Mouse (Mus musculus) cerebellum, postnatal 25 days (tissue): ENCODE measurements around the gene Znrd1.

Experiments used
- DNase-seq, 2 experiments: peaks; one replicate each; pipeline ENCODE4 v3.0.0; 2021; ENCODE audit warnings: mixed read lengths in 2 of 2

The Znrd1 gene

DNA sequence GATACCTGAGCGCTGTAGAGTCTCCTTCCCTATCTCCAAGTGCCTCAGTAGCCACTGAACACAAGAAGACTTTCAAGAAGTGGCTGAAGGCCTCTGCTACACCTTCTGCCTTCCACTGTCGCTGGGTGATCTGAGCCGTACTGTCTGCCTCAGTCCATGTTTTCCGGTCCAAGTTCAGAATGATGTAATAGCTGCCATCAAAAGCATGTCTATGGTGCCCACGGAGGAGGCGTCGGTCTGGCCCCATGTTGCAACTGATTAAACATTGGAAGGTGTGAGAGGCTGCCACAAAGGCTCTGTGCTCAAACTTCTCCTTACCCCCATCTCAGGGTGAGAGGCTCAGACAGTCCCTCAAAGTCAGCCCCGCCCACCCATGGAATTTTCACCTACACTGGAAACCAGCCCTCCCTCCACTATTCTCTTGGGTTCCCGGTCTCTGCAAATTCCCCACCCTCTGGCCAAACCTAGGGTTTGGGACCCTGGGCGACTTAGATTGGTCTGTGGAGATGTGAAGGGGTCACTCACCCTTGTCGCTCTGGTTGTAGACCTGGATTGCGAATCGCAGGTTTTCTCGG lies 12.0 kb upstream of the Znrd1 start:
- no peak for DNase-seq

DNA sequence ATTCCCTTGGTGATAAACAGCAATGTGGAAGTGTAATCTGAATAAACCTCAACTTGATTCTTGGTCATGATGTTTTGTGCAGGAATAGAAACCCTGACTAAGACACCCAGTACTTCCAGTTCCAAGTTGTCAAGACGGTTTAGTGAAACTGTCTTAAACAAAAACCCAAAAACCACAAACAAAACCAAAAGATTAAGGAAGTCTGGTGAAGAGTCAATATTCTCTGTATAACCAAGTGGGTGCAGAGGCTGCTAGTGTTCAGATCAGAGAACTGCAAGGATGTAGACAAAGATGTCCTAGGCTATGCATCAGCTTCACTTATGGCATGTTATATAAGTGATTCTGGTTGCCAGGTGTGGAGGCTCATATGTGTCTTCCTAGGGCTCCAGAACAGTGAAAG lies 8.5 kb upstream of the Znrd1 start:
- DNase-seq: no peak

DNA sequence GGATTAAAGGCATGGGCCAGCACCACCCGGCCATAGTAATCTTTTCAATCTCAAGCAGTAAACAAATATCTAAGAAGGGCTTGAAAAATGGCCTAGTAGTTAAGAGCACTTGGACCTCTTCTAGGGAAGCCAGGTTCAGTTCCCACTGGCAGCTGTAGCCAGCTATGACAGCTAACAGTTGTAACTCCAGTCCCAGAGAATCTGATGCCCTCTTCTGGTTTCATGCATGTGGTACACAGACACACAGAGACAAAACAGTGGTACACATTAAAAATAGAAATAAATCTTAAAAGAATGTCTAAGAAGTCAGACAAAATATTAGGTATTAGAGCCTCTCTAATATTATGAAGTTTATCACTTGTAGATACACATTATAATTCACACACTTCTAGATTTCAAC lies 2.8 kb upstream of the Znrd1 start:
- no peak for DNase-seq

DNA sequence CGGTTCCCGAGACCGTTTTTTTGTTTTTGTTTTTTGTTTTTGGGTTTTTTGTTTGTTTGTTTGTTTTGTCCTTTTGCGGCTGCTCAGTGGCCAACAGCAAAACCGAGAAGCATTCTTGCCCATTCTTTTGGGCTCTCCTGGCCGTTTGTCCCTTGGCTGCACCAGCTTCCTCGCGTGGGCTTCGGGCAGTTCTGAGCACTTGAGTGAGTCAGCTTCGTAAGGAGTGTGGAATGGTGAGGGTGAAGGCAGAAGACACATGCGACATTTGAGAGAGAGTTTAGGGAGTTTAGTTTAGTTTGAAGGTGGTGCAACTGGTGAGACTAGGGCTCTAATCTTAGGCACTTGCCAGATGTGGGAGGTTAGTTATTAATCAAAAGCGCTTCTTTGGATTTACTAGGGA lies 525 bp upstream of the Znrd1 start:
- DNase-seq: no peak

DNA sequence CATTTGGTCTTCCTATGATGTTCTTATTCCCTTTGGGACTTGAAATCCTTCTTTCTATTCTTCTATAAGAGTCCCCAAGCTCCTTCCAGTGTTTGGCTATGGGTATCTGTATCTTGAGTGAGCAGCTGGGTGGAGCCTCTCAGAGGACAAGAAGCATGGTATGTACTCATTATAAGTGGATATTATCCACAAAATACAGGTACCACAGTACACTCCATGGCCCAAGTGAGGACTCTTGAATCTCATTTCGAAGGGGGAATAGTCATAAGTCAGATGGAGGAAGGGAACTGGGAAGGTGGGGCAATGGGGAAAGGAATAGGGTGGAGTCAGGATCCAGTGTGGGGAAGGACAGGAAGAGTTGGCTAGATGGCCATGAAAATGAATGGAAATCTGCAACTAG lies 5.3 kb downstream of the Znrd1 start:
- no peak for DNase-seq

DNA sequence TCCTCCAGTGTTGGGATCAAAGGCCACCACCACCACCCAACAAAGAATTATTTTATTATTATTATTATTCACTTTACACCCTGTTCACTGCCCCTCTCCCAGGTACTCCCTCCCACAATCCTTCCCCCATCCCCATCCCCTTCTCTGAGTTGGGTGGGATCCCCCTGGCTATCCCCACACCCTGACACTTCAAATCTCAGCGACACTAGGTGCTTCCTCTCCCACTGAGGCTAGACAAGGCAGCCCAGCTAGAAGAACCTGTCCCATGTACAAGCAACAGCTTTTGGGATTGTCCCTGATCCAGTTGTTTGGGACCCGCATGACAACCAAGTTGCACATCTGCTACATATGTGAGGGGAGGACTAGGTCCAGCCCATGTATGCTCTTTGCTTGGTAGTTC lies 5.7 kb downstream of the Znrd1 start:
- no peak for DNase-seq

DNA sequence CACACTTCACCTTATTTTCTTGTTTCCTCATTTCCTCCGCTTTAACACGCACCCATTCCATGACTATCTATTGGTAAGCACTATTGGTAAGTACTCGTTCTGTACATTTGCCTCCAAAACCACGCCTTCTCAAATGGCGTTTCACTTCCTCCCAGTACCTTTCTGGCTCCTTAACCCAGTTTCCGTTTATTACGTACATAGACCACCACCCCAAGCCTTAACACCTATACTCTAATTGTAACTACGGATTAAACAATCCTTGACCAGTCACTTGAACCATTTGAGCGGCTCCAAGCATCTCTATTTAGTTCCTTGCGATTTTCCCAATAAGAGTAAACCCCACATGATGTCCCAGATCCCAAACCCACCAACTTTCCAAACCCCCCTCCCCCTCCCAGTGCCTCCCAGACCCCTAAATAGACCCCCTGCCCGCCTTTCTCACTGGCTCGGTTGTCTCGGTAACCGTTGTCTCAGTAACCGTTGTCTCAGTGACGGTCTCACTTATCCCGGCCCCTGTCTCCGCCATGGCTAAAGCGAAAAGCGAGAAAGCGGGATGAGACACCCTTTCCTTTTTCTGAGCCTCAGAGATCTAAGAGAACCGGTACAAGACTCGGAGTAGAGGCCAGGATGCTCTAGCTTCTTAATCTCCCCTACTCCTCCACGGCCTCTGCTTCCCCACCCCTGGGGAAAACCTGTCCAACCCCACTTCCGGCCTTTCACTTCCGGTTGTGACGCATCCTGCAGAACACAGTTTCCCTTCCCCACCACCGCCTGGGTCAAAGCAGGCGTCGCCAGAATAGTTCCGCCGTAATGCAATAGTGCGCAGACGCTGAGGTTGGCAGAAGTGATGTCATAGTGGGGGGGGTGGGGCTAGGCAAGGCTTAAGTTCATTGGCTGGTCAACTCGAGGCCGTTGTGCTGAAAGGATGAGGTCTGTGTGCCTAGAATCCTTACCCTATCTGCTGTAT lies 7.1 kb downstream of the Znrd1 start, which contains the start of gene Ppp1r11:
Gene Ppp1r11 (minus strand): TSS at position 761 of the 967 bp plus-strand sequence.
- peak; percentile 94 to 97 for DNase-seq

DNA sequence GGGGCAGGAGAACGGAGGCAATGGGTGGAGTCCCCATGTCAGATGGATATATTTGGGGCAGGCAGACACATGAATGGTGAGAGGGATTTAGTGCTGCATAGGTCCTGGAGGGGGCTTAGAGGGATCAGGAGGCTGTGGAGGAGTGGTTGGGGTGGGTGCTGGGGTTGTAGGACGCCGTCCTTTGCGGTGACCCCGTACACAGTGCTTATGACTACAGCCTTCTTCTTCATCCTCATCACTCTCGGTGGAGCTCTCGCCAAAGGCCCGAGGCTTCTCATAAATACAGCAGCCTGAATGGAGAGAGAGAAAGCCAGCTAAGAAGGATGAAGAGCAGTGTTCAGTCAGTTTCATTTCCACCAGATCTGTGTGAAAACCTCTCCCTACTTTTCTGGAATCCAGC lies 9.1 kb downstream of the Znrd1 start:
- DNase-seq: no peak

DNA sequence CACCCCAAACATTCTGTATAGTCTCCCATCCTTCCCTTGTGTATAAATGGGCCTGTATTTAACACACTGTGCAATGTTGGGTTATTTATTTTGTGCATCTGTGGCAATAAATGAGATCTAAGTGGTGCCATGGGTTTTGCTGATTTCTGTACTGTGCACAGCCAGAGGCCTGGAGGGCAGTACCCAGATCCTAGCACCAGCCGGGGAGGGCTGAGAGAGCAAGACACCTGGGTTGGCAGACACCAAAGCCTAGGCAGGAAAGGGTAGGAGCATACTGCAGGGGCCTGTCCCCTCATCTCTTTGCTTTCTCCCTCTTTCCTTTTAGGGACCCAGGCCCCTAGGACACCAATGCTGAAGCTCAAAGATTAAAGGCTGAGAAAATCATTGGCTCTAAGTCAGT lies 10.1 kb downstream of the Znrd1 start:
- no peak for DNase-seq

DNA sequence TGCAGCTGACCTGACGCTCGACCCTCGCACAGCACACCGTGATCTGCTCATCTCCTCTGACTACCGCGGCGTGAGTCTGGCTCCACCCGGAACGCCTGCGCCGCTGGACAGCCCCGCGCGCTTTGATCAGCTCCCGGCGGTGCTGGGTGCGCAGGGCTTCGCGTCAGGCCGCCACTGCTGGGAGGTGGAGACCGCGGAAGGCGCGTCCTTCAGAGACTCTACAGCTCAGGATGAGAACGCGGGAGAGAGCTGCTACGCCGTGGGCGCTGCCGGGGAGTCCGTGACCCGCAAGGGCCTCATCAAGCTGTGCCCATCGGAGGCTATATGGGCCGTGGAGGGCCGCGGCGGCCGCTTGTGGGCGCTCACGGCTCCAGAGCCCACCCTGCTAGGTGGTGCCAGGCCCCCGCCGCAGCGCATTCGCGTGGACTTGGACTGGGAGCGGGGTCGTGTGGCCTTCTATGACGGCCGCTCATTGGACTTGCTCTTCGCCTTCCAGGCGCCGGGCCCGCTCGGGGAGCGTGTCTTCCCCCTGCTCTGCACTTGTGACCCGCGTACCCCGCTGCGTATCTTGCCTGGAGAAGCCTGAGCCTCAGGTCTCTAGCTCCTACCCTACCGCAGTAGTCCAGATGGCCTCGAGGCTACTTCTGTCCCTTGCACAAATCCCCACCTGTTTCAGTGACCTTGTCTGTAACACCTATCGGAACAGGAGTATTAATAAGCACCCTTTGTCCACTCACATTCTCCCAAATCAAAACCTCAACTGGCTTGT lies 11.1 kb downstream of the Znrd1 start:
- DNase-seq: peak; percentile 80 to 81

DNA sequence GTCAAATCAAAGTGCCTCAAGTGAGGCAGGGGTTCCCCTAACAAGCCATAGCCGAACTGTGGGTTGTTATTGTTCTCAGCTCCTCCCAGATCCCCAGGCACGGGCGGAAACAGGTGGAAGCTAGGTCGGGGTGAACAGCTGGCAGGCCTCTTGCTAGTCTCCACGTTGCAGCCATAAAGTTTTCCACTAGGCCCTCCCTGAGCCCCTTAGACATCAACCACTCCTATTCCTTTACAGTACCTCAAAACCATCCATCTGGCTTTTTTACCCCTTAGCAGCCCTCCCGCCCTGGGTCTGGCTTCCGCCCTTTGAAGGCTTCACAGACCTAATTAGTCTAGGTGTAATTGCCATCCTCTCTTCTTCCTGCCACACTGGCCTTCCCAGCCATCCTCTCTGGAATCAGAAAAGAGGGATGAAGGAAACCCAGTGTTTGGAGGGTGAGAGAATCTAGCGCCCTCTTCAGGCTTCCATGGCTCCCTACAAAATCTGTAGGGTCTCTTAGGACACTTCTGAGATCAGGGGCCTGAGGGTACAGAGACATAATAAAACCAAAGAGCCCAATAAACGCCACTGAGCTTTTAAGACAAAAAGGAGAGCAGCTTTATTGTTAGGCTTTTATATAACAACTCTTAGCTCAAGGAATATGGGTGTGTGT lies 14.1 kb downstream of the Znrd1 start:
- peak in 1 of 2 experiments; percentile 34 for DNase-seq

DNA sequence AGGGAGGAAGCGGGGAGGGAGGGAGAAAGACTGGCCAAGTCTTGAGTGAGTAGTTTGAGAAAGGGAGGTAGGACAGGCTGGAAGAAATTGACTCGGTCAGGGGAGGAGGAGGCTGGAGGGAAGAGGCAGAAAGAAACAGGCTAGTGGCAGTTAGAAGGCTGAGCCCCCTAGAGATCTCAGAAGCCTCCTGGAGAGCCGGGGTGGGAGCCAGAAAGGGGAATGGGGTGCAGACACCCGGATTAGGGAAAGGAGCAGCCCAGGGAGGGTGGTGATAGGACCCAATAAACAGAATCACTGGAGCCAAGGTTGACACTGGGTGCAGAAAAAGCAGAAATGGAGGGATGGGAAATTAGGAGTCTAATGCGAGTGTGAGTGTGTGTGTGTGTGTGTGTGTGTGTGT lies 14.7 kb downstream of the Znrd1 start:
- no peak for DNase-seq

DNA sequence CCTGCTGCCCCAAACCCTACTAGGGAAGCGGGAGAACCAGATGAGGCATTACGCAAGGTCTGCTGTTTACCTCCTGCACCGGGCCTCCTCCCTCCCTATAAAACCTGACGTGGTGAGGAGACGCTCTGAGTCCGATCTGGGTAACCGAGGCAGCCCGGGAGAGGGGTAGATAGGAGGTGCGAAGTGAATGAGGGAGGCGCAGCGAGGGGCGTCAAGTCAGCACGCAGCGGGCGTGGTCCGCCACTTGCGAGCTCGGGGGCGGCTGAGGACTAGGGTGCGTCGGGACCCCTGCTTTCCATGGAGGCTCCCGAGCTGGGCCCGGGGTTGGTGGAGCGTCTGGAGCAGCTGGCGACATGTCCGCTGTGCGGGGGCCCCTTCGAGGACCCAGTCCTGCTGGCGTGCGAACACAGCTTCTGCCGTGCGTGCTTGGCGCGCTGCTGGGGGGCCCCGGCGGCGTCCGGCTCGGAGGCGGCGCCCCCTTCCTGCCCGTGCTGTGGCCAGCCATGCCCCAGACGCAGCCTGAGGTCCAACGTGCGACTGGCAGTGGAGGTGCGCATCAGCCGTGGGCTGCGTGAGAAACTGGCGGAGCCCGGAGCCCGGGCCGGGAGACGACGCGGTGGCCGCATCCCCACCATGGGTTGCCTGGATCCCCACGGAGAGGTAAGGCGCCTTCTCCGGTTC lies 15.4 kb downstream of the Znrd1 start, which contains the start of gene Rnf39:
Gene Rnf39 (plus strand): TSS at position 128 of the 681 bp plus-strand sequence.
- peak; percentile 57 to 59 for DNase-seq

DNA sequence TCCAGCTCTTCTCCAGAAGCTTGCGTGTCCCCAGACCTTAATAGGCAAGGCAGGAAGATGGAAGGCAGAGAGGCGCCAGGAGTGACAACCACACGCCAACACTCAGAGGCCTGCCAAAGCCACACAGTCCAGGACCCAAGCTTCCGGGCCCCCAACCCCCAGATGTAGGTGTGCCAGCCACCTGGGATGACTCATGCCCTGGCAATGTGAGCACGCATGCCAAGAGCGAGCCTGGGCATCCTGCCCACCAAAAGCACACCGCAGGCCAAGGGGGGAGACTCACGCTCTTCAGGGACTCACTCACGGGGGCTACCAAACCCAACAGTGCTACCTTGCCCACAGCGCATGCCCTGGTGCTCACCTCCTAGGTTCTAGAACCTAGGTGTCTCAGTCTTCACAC lies 16.0 kb downstream of the Znrd1 start:
- peak; percentile 74 to 83 for DNase-seq

DNA sequence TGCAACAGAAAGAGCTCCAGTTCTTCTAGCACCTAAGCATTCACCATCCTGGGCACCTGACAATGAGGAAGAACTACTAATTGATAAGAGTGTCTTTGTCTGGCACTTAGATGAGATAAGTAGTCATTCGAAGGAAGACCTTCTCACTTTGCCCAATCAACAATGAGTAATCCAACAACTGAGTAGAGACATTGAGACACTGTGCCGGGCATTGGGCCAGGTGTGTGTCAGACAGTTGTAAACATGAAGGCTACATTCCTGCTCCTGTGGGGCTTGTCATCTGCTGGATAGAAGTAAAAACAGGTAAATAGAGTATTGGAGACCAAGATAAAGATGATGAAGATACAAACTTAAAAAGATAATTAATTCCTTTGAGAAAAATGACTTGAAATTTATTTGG lies 20.3 kb downstream of the Znrd1 start:
- no peak for DNase-seq

DNA sequence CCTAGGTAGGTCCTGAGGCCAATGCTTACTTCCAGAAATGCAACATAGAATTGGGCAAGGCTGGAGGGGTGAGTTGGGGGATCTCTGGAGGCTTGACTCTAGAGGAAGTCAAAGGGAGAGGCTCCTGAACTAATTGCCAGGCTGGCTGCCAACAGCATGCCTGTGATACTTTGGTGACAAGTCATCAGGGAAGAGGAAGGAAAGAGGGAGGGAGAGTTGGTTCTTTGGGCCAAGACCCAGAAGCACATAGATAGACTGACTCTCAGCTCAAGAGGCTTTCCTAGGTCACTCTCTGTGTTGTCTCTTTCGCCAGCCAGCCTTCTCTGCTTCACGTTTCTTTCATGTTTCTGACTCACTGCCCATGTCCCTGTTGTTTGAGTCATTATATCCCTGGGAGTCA lies 26.6 kb downstream of the Znrd1 start:
- no peak for DNase-seq

DNA sequence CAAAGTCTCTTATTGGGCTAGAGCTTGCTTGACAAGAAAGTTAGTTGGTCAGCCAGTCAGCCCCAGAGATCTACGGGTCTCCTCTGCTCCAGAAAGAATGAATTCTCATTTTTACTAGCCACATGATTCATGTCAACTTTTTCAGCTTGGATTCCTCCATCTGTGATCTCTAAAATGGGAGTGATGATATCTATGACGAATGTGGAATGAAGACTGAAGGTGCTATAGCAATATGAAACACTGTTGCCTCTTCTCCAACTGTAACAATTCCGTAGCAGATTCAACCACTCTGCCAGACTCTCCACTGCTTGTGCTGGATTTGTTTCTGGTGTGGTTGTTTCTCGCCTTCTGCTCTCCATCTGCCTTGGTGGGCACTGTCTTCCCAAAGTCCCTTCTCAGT lies 27.2 kb downstream of the Znrd1 start:
- no peak for DNase-seq

DNA sequence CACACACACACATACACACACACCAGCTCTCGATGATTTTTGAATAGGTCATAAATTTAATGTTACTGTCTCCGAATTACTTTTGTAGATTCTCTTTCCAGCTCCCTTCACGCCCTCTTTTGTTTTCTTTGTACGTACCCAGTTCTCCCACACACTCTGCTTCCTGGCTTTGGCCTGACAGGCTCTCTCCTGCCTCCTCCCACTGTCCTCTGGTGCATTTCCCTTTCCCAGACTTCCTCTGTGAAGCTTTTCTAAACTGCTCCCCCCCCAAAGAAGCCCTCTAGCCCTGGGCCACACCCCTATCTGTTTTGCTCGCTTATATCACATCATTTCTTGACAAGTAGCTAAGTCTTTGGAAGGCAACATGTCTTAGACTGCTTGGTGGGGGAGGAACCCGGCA lies 28.1 kb downstream of the Znrd1 start:
- DNase-seq: no peak

DNA sequence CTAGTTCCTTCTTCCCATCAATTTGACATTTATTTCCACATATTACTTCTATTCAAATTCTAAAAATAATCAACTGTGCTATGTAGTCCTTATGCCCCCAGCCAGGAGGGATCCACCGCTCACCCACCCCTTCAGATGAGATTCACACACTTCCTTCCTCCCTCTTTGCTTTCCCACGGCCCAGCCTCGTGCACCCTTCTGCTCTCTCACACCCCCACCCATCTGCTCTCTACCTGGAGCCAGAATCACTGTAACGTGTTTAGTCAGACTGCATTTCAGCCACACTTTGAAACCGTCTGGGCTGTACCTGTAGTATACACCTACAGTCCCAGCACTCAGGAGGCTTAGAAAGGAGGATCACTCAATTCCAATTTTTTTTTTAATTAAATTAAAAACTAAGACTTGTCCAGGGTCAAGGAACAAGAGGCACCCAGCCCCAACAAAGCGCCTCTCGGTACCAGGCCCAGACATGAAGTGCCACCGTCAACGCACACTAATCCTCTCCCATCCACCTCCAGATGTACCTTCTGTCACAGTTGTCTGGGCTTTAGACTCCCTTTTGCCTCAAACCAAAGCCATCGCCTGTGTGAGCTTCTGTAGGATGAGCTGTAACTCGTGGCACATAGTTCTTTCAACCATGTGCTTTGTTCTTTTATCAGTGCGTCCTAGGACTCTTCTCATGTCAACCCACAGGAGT lies 29.0 kb downstream of the Znrd1 start:
- DNase-seq: no peak

DNA sequence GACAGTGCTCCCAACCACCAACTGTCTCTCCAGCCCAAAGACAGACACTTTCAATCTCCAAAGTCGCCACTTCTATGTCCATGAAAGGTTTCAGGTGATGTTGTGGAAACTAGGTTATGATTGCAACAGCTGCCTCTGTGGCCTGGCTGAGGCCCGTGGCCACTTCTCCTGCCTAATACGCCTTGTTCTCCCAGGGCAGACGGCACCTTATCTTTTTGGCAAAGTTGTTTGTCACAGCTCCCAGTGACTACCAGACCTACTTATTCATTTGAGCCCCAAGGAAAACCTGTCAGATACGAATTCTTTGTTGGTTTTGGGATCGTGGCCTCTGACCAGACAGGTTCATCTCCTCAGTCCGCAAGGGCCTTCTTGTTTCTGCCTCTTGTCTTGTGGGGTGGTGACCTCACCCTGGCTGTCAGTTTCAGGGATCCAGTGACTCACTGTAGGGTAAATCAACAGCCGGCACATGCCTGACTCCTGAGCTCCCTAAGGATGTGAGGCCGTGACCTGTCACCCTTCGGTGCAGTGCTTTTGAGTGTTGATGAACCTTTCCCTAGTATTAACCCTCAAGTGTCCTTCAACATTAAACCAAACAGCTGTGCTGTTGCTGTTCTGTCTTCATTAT lies 30.8 kb downstream of the Znrd1 start:
- no peak for DNase-seq

DNA sequence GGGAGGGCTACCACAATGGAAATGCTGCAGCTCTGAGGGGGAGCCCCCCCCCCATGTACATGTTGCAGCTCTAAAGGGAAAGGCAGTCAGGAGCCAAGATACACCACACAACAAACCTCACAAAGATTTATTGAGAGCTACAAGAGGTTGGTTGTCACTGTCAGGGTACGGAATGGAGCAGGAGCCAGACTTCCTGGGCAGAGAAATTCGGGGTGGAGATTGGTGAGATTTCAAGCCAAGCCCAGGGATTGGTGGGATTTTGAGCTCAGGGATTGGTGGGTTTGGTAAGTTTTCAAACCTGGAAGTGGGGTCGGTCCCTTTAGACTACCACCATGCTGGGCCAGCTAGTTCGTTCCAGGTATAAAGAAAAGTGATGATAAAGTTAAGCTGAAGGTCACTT lies 34.9 kb downstream of the Znrd1 start:
- no peak for DNase-seq
